Mouse (Mus musculus) embryonic facial prominence, embryonic 14.5 days (tissue): ENCODE data around the gene Ube2h. TPM values are rescaled to one million over a fixed set of nuclear protein-coding genes. Genes with fewer than 3 reads are reported as not detected.
A peak's percentile ranks its signal among the peaks of the same experiment; 100 is the strongest.

Experiments
- ATAC-seq: fragments of 200-750 bp; cut with Nextera tagmentation; 2 replicates; pipeline ENCODE4 v1.8.0; 2017; ENCODE audit warnings: low read depth, moderate number of reproducible peaks, moderate TSS enrichment
- DNase-seq: peaks from one replicate; pipeline ENCODE4 v3.0.0-alpha.2; 2015; ENCODE audit warnings: low spot score
- H3K27ac ChIP-seq: fragments of 300-500 bp; sonication (generic); replicated peaks from 2 replicates; pipeline ENCODE4 v1.5.1; 2014; ENCODE audit warnings: low read depth, mild to moderate bottlenecking, low read length, moderate library complexity
- H3K27me3 ChIP-seq: fragments of 300-500 bp; sonication (generic); replicated peaks from 2 replicates; pipeline ENCODE4 v1.6.1; 2014; ENCODE audit warnings: low read length; ENCODE audit not compliant: control insufficient read depth, insufficient read depth
- H3K36me3 ChIP-seq: fragments of 300-500 bp; sonication (generic); 2 replicates; pipeline ENCODE4 v1.6.1; 2014; ENCODE audit warnings: low read length, mixed read lengths; ENCODE audit not compliant: control insufficient read depth, insufficient read depth
- H3K4me1 ChIP-seq: fragments of 300-500 bp; sonication (generic); 2 replicates; pipeline ENCODE4 v1.6.1; 2014; ENCODE audit warnings: antibody characterized with exemption, low read length; ENCODE audit not compliant: control insufficient read depth, insufficient read depth
- H3K4me2 ChIP-seq: fragments of 300-500 bp; sonication (generic); 2 replicates; pipeline ENCODE4 v1.6.1; 2014; ENCODE audit warnings: low read depth, mild to moderate bottlenecking, low read length, moderate library complexity, mixed read lengths
- H3K4me3 ChIP-seq: fragments of 300-500 bp; sonication (generic); 2 replicates; pipeline ENCODE4 v1.5.1; 2014; ENCODE audit warnings: low read depth, mild to moderate bottlenecking, low read length
- H3K9ac ChIP-seq: fragments of 300-500 bp; sonication (generic); 2 replicates; pipeline ENCODE4 v1.6.1; 2014; ENCODE audit warnings: low read depth, mild to moderate bottlenecking, low read length, moderate library complexity, mixed read lengths
- H3K9me3 ChIP-seq: fragments of 300-500 bp; sonication (generic); 2 replicates; pipeline ENCODE4 v1.6.1; 2016; ENCODE audit warnings: low read length; ENCODE audit not compliant: control insufficient read depth
- WGBS: fragments of 180-500 bp; shearing (Covaris S2); extraction: QIAGEN DNeasy Blood & Tissue Kit; methylation state at CpG from one replicate; pipeline ENCODE4 v1.1.7; 2014; 5-methylcytosine and 5-hydroxymethylcytosine counted together
- polyA plus RNA-seq: library from polyadenylated mRNA; unstranded; fragments of >200 nt; fragmentation: Nextera tagmentation; extraction: Ambion mirVana; gene quantifications from 2 replicates; pipeline ENCODE4 v1.2.1, GENCODE M21; 2014

The Ube2h gene
- polyA plus RNA-seq, 1 experiment from 2014 or later: 53.1 TPM

DNA sequence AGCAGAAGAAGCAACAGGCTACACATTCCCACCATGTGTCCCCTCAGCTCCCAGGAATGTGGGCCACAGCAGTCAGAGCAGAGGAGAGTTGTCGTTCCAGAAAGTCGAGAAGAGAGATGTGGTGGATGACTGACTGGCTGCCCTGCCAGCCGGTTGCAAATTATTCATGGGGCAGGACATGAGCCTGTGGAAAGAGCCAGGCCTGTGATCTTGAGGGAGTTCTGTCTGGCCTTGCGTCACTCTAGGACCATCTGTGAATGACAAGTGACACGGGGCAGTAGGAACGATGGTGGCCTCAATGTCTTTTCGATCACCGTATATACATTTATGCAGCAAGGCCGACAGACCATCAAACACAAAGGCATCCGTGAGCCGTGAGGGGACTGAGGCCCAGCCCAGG, 108.7 kb downstream of the Ube2h start:
- Histone ChIP-seq H3K27me3 (no peaks in the 10 kb centered on the region), H3K4me2 (no peak overlapping the region), H3K9ac (no peak overlapping the region), H3K9me3 (no peaks in the 10 kb centered on the region), H3K4me3 (no peak overlapping the region), H3K36me3 (no peaks in the 10 kb centered on the region), H3K27ac (no peak overlapping the region), H3K4me1 (0 out of 2 replicates have a peak, but pooled peaks cover 3% of the 10 kb centered on the region)
- DNase-seq (no peak), ATAC-seq (no peak)
- WGBS: 77% methylated on average over 11 of the region's 11 CpGs

DNA sequence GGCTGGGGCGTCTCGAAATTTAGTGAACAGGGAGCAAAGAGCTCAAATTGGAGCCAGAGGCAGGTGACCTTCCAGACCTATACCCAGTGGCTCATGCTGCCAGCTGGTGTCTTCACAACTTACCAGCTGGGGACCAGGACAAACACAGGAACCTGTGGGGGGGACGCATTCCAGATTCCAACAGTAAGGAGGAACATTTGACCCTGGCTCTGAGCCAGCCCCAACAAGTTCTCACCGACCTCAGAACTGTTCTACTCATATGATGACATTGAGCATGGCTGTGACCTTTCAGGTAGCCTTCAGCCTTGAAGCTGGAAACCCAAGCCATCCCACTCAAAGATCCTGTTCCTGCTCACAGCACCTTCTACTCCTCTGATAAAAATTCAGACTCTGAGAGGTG, 120.7 kb downstream of the Ube2h start:
- ATAC-seq: no peak
- WGBS: 72% methylated on average over 4 of the region's 4 CpGs

DNA sequence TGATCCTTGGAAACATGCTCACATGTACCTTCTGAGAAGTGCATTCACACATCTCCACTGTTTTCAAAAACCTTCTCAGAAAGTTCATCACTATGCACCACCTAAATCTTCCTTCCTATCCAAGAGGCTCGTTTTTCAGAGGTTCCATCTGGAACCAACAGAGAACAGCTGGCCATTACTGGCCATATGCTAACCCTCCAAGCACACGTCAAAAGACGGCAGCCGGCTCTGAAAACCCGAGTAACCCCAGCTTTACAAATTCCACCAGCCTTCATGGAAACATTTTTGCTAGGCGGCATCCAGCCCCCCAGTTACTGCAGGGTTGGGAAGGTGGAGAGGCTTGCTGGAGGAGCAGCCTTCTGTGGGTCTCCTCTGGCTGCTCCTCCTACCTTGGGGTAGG, 122.3 kb downstream of the Ube2h start:
- WGBS: 40% methylated on average over 6 of the region's 6 CpGs
- 0 out of 2 replicates have a peak, but pooled peaks cover 4% of the 10 kb centered on the region for H3K9me3 ChIP-seq
- no peak overlapping the region for H3K27ac ChIP-seq
- no peaks in the 10 kb centered on the region for H3K36me3 ChIP-seq
- no peak overlapping the region for H3K4me3 ChIP-seq
- no peak overlapping the region for H3K9ac ChIP-seq
- no peak for DNase-seq
- ATAC-seq: no peak
- H3K4me2 ChIP-seq: no peak overlapping the region
- H3K4me1 ChIP-seq: no peaks in the 10 kb centered on the region
- peaks cover 48% of the 10 kb centered on the region for H3K27me3 ChIP-seq

More for the DNA sequence above, 120.7 kb downstream of the Ube2h start:
- no peak overlapping the region for H3K4me2 ChIP-seq
- H3K27me3 ChIP-seq: peaks cover 32% of the 10 kb centered on the region
- 0 out of 2 replicates have a peak, but pooled peaks cover 4% of the 10 kb centered on the region for H3K9me3 ChIP-seq
- no peak for DNase-seq
- H3K27ac ChIP-seq: no peak overlapping the region
- no peak overlapping the region for H3K4me3 ChIP-seq
- no peaks in the 10 kb centered on the region for H3K36me3 ChIP-seq
- no peaks in the 10 kb centered on the region for H3K4me1 ChIP-seq
- no peak overlapping the region for H3K9ac ChIP-seq

DNA sequence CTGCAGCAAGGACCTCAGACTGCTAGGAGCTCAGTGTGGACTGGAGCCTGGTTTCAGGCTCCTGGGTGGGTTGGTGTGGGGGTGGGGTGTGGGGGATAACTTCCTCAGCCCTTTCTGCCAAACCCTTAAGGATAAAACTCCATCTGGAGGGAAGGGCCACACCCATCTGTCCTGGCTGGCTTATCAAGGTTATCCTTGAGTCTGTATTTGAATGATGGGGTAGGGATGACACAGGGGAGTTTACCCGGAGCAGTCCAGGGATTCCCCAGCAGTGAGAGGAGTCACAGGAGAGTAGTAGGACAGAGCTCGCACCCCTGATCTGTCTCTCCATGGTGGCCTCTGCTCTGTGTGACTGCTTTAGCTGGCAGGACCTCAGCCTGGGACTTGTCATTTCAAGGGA, 124.0 kb downstream of the Ube2h start:
- 26% methylated on average over 2 of the region's 2 CpGs for WGBS
- no peaks in the 10 kb centered on the region for H3K36me3 ChIP-seq
- H3K4me2 ChIP-seq: no peak overlapping the region

DNA sequence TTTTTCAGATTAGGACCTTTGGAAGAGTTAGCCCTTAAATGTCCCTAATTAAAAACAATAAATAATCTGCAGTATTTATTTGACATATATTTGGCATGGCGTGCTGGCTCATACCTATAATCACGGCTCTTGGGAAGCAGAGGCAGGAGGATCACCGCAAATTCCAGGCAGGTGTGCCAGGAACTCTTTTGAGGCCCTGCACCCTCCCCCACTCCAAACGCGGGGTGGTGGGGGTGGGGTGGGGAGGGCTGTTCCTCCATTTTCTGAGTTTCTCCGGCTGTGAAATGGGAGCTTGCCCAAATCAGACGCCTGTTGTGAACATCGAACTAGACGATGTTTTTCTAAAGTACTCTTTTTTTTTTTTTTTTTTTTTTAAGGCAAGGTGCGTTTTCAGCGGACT, 125.3 kb downstream of the Ube2h start:
- 0 out of 2 replicates have a peak, but pooled peaks cover 4% of the 10 kb centered on the region for H3K9me3 ChIP-seq
- WGBS: 17% methylated on average over 11 of the region's 11 CpGs
- no peak overlapping the region for H3K4me2 ChIP-seq

More for the DNA sequence above, 124.0 kb downstream of the Ube2h start:
- H3K4me3 ChIP-seq: no peak overlapping the region
- no peak overlapping the region for H3K27ac ChIP-seq
- ATAC-seq (no peak), DNase-seq (no peak)
- H3K9ac ChIP-seq: no peak overlapping the region
- H3K4me1 ChIP-seq: no peaks in the 10 kb centered on the region
- 0 out of 2 replicates have a peak, but pooled peaks cover 4% of the 10 kb centered on the region for H3K9me3 ChIP-seq
- H3K27me3 ChIP-seq: peaks cover 64% of the 10 kb centered on the region

DNA sequence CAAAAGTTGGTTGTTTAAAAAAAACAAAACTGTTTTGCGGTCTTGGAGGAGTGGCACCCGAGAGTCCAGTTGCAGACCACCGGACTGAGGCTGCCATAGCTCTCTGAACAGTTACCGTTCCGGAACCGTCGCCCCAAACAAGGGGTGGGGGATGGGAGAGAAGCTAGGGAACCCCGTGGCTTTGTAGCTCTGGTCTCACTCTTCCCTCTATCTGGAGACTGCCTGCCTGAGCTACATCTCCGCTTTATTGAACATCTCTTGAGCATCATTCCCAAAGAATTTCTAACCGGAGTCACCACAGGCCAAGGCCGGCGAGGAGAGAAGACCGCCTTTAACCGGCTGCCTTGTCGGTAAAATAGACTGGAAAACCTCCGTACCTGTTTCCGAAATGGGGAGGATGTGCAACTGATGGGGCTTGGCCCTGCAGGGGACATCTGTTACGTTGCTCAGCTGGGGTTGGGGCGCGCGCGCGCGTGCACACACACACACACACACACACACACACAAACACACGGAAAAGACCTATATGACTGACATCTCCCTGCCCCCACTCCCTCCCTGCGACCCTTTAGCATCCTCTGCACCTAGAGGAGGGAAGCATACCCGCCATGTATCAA, 126.2 kb downstream of the Ube2h start:
- DNase-seq (no peak), ATAC-seq (no peak)
- H3K27me3 ChIP-seq: peaks cover 86% of the 10 kb centered on the region
- H3K9ac ChIP-seq: no peak overlapping the region
- peak overlapping the region; percentile 22; the same call in 1 of the 2 replicates for H3K4me2 ChIP-seq
- 0 out of 2 replicates have a peak, but pooled peaks cover 4% of the 10 kb centered on the region for H3K9me3 ChIP-seq
- 4% methylated on average over 27 of the region's 27 CpGs for WGBS
- peaks cover 6% of the 10 kb centered on the region; the same call in 1 of the 2 replicates for H3K4me1 ChIP-seq
- H3K36me3 ChIP-seq: no peaks in the 10 kb centered on the region
- H3K4me3 ChIP-seq: 0 out of 2 replicates have a peak overlapping the region, but pooled peaks have one; percentile 10
- H3K27ac ChIP-seq: no peak overlapping the region

More for the DNA sequence above, 125.3 kb downstream of the Ube2h start:
- no peak for DNase-seq
- peaks cover 77% of the 10 kb centered on the region for H3K27me3 ChIP-seq
- H3K27ac ChIP-seq: no peak overlapping the region
- H3K36me3 ChIP-seq: no peaks in the 10 kb centered on the region
- no peak overlapping the region for H3K9ac ChIP-seq
- no peak for ATAC-seq
- no peak overlapping the region for H3K4me3 ChIP-seq
- H3K4me1 ChIP-seq: no peaks in the 10 kb centered on the region; the same call in 1 of the 2 replicates

DNA sequence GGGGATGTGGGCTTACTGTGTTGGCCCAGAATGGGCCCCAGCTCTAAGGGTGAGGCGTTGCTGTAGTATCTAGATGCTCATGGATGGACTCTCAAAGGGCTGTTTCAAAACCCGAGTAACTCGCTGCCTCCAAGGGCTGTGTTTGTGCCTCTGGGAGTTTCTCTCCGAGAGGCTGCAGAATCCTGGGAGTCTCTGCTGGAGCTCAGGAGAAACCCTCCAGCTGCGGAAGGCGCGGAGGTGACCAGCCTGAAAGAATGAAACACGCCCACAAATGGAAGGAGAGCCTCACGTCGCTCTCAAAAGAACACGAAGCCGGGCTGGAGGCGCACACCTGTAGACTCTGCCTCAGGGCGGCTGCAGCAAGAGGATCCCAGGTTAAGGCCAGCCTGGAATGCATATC, 127.0 kb downstream of the Ube2h start:
- WGBS: 4% methylated on average over 14 of the region's 14 CpGs
- peak; percentile 57 for DNase-seq

DNA sequence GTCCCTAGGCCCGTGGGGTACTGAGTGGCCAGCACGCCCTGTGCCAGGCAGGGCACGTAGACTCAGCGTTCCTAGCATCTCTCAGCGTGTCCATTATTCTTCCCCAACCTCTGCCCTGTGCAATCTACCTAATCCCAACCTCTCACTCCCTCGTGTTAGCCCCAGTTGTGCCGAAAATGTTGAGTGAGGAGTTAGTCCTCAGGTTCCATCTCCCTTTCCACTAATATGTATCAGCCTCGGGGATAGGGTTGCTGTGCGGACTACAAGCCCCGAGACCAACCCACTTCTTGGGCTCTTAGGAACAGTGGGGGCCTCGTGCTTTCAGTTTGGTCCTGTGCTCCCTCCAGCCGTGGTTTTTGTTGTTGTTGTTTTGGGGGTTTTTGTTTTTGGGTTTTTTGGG, 127.8 kb downstream of the Ube2h start:
- DNase-seq (no peak), ATAC-seq (no peak)
- Histone ChIP-seq H3K4me3 (0 out of 2 replicates have a peak overlapping the region, but pooled peaks have one; percentile 47), H3K9ac (no peak overlapping the region), H3K36me3 (no peaks in the 10 kb centered on the region), H3K4me1 (peaks cover 7% of the 10 kb centered on the region; the same call in 1 of the 2 replicates), H3K27me3 (peaks cover 99% of the 10 kb centered on the region), H3K4me2 (peak overlapping the region; percentile 51; the same call in 1 of the 2 replicates), H3K27ac (no peak overlapping the region), H3K9me3 (0 out of 2 replicates have a peak, but pooled peaks cover 4% of the 10 kb centered on the region)
- 8% methylated on average over 12 of the region's 12 CpGs for WGBS

More for the DNA sequence above, 127.0 kb downstream of the Ube2h start:
- Histone ChIP-seq H3K36me3 (no peaks in the 10 kb centered on the region), H3K4me2 (no peak overlapping the region), H3K9me3 (0 out of 2 replicates have a peak, but pooled peaks cover 4% of the 10 kb centered on the region), H3K27ac (no peak overlapping the region), H3K27me3 (peaks cover 94% of the 10 kb centered on the region), H3K4me3 (no peak overlapping the region), H3K4me1 (peaks cover 7% of the 10 kb centered on the region; the same call in 1 of the 2 replicates), H3K9ac (no peak overlapping the region)
- no peak for ATAC-seq
